Mouse (Mus musculus): Measurements from ENCODE around the gene Plekhg1. TPM values are rescaled to one million over a fixed set of nuclear protein-coding genes. Genes with fewer than 3 reads are reported as not detected.
A peak's percentile ranks its signal among the peaks of the same experiment; 100 is the strongest.

Plekhg1 gene
- polyA plus RNA-seq, 1 experiment from 2014 or later: 17.5 TPM

DNA sequence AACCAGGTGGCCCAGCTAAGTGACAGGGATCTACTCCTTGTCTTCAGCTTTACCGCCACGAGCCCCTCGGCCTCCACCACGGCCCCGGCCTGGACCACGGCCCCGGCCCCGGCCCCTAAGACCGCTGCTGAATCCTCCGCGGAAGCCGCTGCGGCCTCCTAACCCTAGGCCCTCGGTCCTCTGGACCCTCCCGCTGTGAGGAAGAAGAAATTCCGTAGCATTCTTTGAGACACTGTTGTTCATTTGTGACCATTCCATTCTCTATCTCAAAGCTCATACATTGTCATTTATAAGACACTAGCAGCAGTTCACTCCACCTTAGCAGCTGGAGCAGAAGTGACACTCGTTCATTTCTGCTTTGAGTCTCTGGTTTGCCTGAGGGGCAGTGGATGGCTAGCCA is 206.7 kb downstream of the Plekhg1 start:
- H3K9me3 ChIP-seq (ENCODE audit: control insufficient read depth, low read length): no peaks in the 10 kb centered on the region
- H3K27ac ChIP-seq (replicated peaks; ENCODE audit: low read depth, low read length): no peak overlapping the region
- no peak overlapping the region for H3K9ac ChIP-seq (ENCODE audit: low read depth, low read length)
- DNase-seq (ENCODE audit: low spot score) (no peak), ATAC-seq (ENCODE audit: low read depth) (no peak)
- H3K4me3 ChIP-seq (ENCODE audit: low read depth, low read length): no peak overlapping the region
- no peaks in the 10 kb centered on the region for H3K4me1 ChIP-seq (ENCODE audit: control insufficient read depth, insufficient read depth, low read length)
- H3K27me3 ChIP-seq (replicated peaks; ENCODE audit: control insufficient read depth, insufficient read depth, low read length): no peaks in the 10 kb centered on the region
- H3K4me2 ChIP-seq (ENCODE audit: low read depth, low read length): no peak overlapping the region
- H3K36me3 ChIP-seq (ENCODE audit: control insufficient read depth, insufficient read depth, low read length): peaks cover 34% of the 10 kb centered on the region; the same call in 1 of the 2 replicates
- 92% methylated on average over 17 of the region's 17 CpGs for WGBS

DNA sequence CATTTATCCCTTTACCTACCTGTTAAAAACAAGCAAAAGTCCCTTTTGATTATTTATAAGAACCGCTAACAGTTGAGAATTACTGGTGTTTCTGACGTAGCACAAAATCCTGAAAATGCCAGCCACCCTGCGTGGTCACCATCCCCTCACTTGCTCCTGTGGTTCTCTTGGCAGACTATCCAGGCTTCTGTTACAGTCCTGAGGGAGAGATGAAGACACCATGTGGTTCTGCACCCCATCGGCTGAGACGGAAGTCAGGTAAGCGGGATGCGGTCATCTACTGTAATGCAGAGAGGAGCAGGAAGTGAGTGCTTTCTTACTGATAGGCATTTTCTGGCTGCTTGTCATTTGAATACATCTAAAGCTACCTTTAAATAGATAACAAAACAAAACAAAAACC is 207.2 kb downstream of the Plekhg1 start:
- Histone ChIP-seq H3K27ac (replicated peaks; ENCODE audit: low read depth, low read length) (no peak overlapping the region), H3K4me2 (ENCODE audit: low read depth, low read length) (no peak overlapping the region), H3K9ac (ENCODE audit: low read depth, low read length) (no peak overlapping the region), H3K9me3 (ENCODE audit: control insufficient read depth, low read length) (no peaks in the 10 kb centered on the region), H3K27me3 (replicated peaks; ENCODE audit: control insufficient read depth, insufficient read depth, low read length) (no peaks in the 10 kb centered on the region), H3K36me3 (ENCODE audit: control insufficient read depth, insufficient read depth, low read length) (peaks cover 37% of the 10 kb centered on the region; the same call in 1 of the 2 replicates), H3K4me1 (ENCODE audit: control insufficient read depth, insufficient read depth, low read length) (no peaks in the 10 kb centered on the region), H3K4me3 (ENCODE audit: low read depth, low read length) (no peak overlapping the region)
- DNase-seq (ENCODE audit: low spot score): no peak
- no peak for ATAC-seq (ENCODE audit: low read depth)
- WGBS: 90% methylated on average over 7 of the region's 7 CpGs

DNA sequence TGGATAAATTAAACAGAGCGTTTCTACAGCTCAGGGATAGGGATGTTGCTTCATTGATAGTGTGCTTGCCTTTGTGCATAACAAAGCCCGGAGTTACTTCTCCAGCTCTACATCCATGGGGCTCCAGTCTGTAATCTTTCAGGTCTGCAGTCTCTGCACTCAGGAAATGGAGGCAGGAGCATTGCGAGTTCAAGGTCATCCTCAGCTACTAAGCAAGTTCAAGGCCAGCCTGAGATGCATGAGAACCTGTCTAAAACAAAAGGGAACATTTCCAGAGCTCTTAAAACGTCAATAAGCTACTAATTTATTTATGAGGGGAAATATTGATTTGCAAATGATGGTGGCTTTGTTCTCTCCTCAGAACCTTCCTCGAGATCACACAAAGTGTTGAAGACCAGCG is 209.1 kb downstream of the Plekhg1 start:
- ATAC-seq (ENCODE audit: low read depth) (no peak), DNase-seq (ENCODE audit: low spot score) (no peak)
- Histone ChIP-seq H3K36me3 (ENCODE audit: control insufficient read depth, insufficient read depth, low read length) (peaks cover 43% of the 10 kb centered on the region; the same call in 1 of the 2 replicates), H3K27me3 (replicated peaks; ENCODE audit: control insufficient read depth, insufficient read depth, low read length) (no peaks in the 10 kb centered on the region), H3K4me3 (ENCODE audit: low read depth, low read length) (no peak overlapping the region), H3K4me1 (ENCODE audit: control insufficient read depth, insufficient read depth, low read length) (no peaks in the 10 kb centered on the region), H3K9me3 (ENCODE audit: control insufficient read depth, low read length) (no peaks in the 10 kb centered on the region), H3K27ac (replicated peaks; ENCODE audit: low read depth, low read length) (no peak overlapping the region), H3K4me2 (ENCODE audit: low read depth, low read length) (no peak overlapping the region), H3K9ac (ENCODE audit: low read depth, low read length) (no peak overlapping the region)
- WGBS: 84% methylated on average over 6 of the region's 6 CpGs

DNA sequence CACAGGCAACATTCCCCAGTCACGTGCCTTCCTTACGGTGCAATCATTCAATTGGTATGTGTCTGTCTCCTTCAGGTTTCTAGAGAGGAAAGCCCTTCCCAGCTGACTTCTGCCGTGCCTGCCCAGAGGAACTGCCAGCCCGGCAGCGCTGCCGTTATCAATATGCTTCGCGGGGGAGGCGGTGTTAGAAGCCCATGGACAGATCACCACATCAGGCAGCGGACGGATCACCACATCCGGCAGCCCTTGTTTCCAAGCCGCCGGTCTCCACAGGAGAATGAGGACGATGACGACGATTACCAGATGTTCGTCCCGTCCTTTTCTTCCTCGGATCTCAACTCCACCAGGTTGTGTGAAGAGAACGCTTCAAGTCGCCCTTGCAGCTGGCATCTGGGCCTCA is 216.3 kb downstream of the Plekhg1 start:
- no peak overlapping the region for H3K27ac ChIP-seq (replicated peaks; ENCODE audit: low read depth, low read length)
- DNase-seq (ENCODE audit: low spot score) (no peak), ATAC-seq (ENCODE audit: low read depth) (no peak)
- peaks cover 40% of the 10 kb centered on the region for H3K36me3 ChIP-seq (ENCODE audit: control insufficient read depth, insufficient read depth, low read length)
- no peaks in the 10 kb centered on the region for H3K9me3 ChIP-seq (ENCODE audit: control insufficient read depth, low read length)
- WGBS: 87% methylated on average over 22 of the region's 22 CpGs
- H3K9ac ChIP-seq (ENCODE audit: low read depth, low read length): no peak overlapping the region
- H3K27me3 ChIP-seq (replicated peaks; ENCODE audit: control insufficient read depth, insufficient read depth, low read length): no peaks in the 10 kb centered on the region
- H3K4me2 ChIP-seq (ENCODE audit: low read depth, low read length): no peak overlapping the region
- no peak overlapping the region for H3K4me3 ChIP-seq (ENCODE audit: low read depth, low read length)
- H3K4me1 ChIP-seq (ENCODE audit: control insufficient read depth, insufficient read depth, low read length): no peaks in the 10 kb centered on the region

DNA sequence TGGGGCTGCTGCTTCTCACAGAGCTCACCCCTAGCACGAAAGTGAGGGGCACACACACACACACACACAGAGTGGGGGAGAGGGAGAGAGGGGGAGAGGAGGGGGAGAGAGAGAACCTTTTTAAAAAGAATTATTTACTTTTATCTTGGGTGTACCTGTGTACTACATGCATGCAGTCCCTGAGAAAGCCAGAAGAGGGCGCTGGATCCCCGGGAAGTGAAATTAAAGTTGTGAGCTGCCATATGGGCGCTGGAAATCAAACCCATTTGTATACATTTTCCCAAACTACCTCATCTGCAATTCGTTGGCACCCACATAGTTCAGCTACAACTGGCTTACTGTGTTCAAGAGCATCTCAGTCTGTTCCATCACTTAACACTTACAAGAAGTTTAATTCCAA is 218.4 kb downstream of the Plekhg1 start:
- H3K4me3 ChIP-seq (ENCODE audit: low read depth, low read length): no peak overlapping the region
- no peaks in the 10 kb centered on the region for H3K4me1 ChIP-seq (ENCODE audit: control insufficient read depth, insufficient read depth, low read length)
- no peak overlapping the region for H3K27ac ChIP-seq (replicated peaks; ENCODE audit: low read depth, low read length)
- H3K27me3 ChIP-seq (replicated peaks; ENCODE audit: control insufficient read depth, insufficient read depth, low read length): no peaks in the 10 kb centered on the region
- no peak overlapping the region for H3K9ac ChIP-seq (ENCODE audit: low read depth, low read length)
- no peak for ATAC-seq (ENCODE audit: low read depth)
- 79% methylated on average over 5 of the region's 5 CpGs for WGBS
- no peak overlapping the region for H3K4me2 ChIP-seq (ENCODE audit: low read depth, low read length)
- H3K36me3 ChIP-seq (ENCODE audit: control insufficient read depth, insufficient read depth, low read length): peaks cover 38% of the 10 kb centered on the region
- no peaks in the 10 kb centered on the region for H3K9me3 ChIP-seq (ENCODE audit: control insufficient read depth, low read length)
- DNase-seq (ENCODE audit: low spot score): no peak

DNA sequence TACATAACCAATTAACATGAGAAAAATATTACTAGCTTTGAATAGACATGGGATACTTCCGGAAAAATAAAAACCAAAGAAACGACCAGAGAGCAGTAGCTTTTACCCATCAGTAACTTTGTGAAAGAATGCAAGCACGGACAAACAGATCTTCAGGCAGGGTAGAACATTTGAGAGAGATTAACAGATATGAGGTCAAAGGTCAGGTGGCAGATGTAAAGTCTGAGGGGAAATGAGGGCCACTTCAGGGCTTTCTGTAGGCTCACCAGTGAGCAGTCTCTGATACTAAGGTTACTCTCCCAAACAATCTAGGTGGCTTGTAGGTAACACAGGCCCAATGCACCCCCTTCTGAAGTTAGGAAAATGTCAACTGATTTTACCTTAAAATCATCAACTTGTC is 228.9 kb downstream of the Plekhg1 start:
- Histone ChIP-seq H3K4me1 (ENCODE audit: control insufficient read depth, insufficient read depth, low read length) (no peaks in the 10 kb centered on the region), H3K27me3 (replicated peaks; ENCODE audit: control insufficient read depth, insufficient read depth, low read length) (no peaks in the 10 kb centered on the region), H3K36me3 (ENCODE audit: control insufficient read depth, insufficient read depth, low read length) (peaks cover 13% of the 10 kb centered on the region; the same call in 1 of the 2 replicates), H3K9me3 (ENCODE audit: control insufficient read depth, low read length) (no peaks in the 10 kb centered on the region), H3K4me2 (ENCODE audit: low read depth, low read length) (no peak overlapping the region), H3K9ac (ENCODE audit: low read depth, low read length) (no peak overlapping the region), H3K4me3 (ENCODE audit: low read depth, low read length) (no peak overlapping the region), H3K27ac (replicated peaks; ENCODE audit: low read depth, low read length) (no peak overlapping the region)
- DNase-seq (ENCODE audit: low spot score): no peak
- no peak for ATAC-seq (ENCODE audit: low read depth)
- WGBS: 51% methylated on average over 3 of the region's 3 CpGs

DNA sequence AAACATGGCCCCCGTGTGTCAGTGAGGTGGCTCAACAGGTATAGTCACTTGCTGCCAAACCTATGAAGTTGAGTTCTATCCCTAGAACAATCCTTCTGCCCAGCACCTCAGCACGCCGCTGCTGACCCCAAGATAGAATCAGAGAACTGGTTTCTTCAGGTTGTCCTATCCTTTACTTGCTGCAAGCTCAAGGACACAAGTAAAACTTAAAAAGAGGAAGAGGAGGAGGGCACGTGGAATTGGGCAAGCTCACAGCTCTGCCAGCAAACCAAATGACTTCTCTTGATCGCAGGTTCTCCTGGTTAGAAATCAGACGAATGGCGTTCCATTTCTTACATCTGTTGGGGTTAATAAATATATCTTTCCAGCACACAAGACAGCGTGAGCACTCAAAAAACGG is 232.1 kb downstream of the Plekhg1 start:
- H3K4me2 ChIP-seq (ENCODE audit: low read depth, low read length): peak overlapping the region; percentile 98
- H3K4me3 ChIP-seq (ENCODE audit: low read depth, low read length): no peak overlapping the region
- no peaks in the 10 kb centered on the region for H3K36me3 ChIP-seq (ENCODE audit: control insufficient read depth, insufficient read depth, low read length)
- DNase-seq (ENCODE audit: low spot score) (no peak), ATAC-seq (ENCODE audit: low read depth) (no peak)
- H3K9ac ChIP-seq (ENCODE audit: low read depth, low read length): no peak overlapping the region
- peaks cover 3% of the 10 kb centered on the region; the same call in 1 of the 2 replicates for H3K4me1 ChIP-seq (ENCODE audit: control insufficient read depth, insufficient read depth, low read length)
- H3K27ac ChIP-seq (replicated peaks; ENCODE audit: low read depth, low read length): peak overlapping the region; percentile 93; the same call in 1 of the 2 replicates
- 80% methylated on average over 9 of the region's 9 CpGs for WGBS
- no peaks in the 10 kb centered on the region for H3K27me3 ChIP-seq (replicated peaks; ENCODE audit: control insufficient read depth, insufficient read depth, low read length)
- H3K9me3 ChIP-seq (ENCODE audit: control insufficient read depth, low read length): no peaks in the 10 kb centered on the region

DNA sequence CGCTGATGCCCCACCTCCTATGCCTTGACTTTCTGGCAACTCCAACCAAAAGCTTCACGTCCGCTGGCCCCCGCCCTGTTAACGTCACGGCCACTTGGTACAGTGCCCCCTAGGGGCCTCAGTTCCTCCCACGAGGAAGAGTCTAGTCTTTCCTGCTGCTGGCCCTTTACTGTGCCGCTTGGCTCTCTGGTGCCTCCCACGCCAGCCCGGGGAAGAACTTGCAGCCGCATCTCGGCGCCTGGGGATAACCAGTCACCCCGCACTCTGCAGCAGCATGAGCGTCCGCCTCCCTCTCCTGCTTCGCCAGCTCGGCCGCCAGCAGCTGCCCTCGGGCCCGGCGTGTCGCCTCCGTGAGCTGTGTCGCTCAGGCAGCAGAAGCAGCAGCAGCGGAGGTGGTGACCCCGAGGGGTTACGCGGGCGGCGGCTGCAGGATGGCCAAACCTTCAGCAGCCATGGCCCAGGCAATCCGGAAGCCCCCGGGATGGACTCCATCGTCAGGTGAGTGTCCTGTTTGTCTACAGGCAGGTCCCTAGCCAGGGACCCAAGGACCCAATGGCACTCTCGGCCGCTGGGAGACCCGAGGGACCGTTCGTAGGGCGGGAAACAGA is 232.9 kb downstream of the Plekhg1 start, which contains the start of gene Mthfd1l:
Gene Mthfd1l (plus strand): TSS at position 138 of the 608 bp plus-strand sequence.
- DNase-seq (ENCODE audit: low spot score) (peak; percentile 91), ATAC-seq (ENCODE audit: low read depth) (peak; percentile 76)
- H3K4me3 ChIP-seq (ENCODE audit: low read depth, low read length): peak within 1 kb of the TSS; percentile 74
- peak within 1 kb of the TSS; percentile 86 for H3K9ac ChIP-seq (ENCODE audit: low read depth, low read length)
- peaks cover 3% of the 10 kb centered on the region; the same call in 1 of the 2 replicates for H3K4me1 ChIP-seq (ENCODE audit: control insufficient read depth, insufficient read depth, low read length)
- H3K27ac ChIP-seq (replicated peaks; ENCODE audit: low read depth, low read length): peak within 1 kb of the TSS; percentile 93
- H3K4me2 ChIP-seq (ENCODE audit: low read depth, low read length): peak within 1 kb of the TSS; percentile 98
- no peaks in the 10 kb centered on the region for H3K9me3 ChIP-seq (ENCODE audit: control insufficient read depth, low read length)
- no peaks in the 10 kb centered on the region for H3K27me3 ChIP-seq (replicated peaks; ENCODE audit: control insufficient read depth, insufficient read depth, low read length)
- H3K36me3 ChIP-seq (ENCODE audit: control insufficient read depth, insufficient read depth, low read length): no peaks in the 10 kb centered on the region
- 1% methylated on average over 28 of the region's 40 CpGs for WGBS

DNA sequence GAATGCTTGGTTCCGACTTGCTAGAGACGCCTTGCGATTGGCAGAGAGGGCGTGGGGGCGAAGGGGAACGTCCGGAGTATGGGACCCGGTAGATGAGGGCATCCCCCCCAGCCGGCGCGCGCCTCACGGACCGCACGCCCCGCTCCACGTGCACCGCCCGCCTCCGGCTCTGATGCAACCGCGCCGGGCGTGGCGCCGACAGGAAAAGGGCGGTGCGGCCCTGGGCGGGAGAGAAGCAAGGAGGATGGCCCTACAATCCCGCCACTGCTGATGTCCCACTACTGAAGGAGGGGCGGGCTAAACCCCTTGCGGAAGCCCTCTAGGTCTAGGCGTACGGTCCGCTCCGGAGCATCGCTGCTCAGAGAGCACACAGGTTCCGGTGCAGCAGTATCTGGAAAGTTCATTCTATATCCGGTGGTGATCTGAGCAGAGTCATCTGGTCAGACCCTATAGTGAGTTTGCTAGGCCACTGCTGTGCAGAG is 233.5 kb downstream of the Plekhg1 start:
- peak overlapping the region; percentile 98 for H3K4me2 ChIP-seq (ENCODE audit: low read depth, low read length)
- peaks cover 3% of the 10 kb centered on the region; the same call in 1 of the 2 replicates for H3K4me1 ChIP-seq (ENCODE audit: control insufficient read depth, insufficient read depth, low read length)
- H3K4me3 ChIP-seq (ENCODE audit: low read depth, low read length): peak overlapping the region; percentile 74
- no peaks in the 10 kb centered on the region for H3K27me3 ChIP-seq (replicated peaks; ENCODE audit: control insufficient read depth, insufficient read depth, low read length)
- H3K36me3 ChIP-seq (ENCODE audit: control insufficient read depth, insufficient read depth, low read length): no peaks in the 10 kb centered on the region
- WGBS: 0% methylated on average over 24 of the region's 39 CpGs
- H3K9ac ChIP-seq (ENCODE audit: low read depth, low read length): peak overlapping the region; percentile 86
- DNase-seq (ENCODE audit: low spot score) (peak; percentile 94), ATAC-seq (ENCODE audit: low read depth) (peak; percentile 93)
- no peaks in the 10 kb centered on the region for H3K9me3 ChIP-seq (ENCODE audit: control insufficient read depth, low read length)
- peak overlapping the region; percentile 93 for H3K27ac ChIP-seq (replicated peaks; ENCODE audit: low read depth, low read length)

Data from embryonic facial prominence, embryonic 14.5 days (tissue).